Mouse (Mus musculus): ENCODE measurements around the gene Ltb4r1.

Ltb4r1 gene

DNA sequence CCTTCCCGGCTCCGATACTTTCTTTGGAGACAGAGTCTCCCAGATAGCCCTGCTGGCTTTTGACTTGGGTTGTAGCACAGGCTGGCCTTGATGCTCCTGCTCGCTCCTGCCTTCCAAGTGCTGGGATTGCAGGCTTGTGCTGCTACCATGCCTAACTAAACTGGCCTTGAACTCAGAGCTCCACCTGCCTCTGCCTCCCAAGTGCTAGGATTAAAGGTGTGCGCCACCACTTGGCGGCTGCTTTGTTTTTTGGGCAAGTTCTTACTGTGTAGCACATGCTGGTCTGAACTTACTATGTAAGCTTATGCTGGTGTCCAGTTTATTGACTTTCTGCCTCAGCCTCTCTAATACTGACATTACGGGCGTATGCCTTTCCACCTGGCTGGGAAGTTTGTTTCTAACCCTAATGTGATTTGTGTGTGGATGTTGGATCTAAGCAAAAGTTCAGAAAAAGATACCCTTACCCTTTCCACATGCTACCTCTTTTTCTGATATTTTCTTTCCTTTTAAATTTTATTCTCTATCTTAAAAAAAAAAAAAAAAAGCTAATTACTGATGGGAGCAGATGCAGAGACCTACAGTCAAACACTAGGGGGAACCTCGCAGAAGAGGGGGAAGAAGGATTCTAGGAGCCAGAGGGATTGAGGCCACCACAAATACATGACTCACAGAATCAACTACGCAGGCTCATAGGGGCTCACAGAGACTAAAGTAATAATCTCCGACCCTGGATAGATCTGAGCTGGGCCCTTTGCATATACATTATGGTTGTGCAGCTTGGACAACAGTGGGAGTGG is 18.5 kb upstream of the Ltb4r1 start:
- DNase-seq = no peak

DNA sequence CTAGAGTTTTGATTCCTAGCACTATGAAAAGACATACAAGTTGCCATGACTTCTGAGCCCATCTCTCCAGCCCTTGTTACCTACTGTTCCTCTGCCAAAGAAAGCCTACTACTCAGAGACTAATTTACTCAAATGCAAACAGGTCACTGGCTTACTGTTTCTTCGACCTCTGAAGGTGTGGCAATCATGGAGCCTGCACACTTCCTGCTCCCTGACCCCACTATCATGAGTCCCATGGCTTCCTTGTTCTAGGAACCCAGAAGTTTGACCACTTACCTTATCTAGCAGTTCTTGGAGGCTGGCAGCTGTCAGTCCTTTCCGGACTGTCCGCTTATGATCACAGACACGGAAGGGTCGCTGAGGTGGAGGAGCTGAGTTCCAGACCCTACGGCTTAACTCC is 8.2 kb upstream of the Ltb4r1 start:
- DNase-seq = no peak

DNA sequence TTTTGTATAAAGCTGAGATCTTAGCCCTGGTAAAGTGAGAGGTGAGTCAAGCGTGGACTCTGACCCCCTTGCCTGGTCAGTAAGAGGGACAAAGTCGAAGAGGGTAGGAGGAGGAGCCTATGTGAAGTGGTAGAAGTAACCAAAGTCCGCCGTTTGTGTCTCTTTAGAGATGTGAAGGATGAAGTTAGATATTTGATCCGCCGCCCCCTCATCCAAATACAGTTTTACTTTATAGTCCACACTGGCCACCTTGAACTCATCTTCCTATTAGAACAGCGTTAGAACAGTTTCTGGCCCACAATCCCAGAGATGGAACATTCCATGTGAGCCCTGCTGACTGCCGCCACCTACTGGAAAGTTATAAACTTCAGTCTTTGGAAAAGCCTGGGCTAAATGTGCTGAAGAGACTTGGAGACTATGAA is 7.4 kb upstream of the Ltb4r1 start, which contains the start of gene Cideb:
TSS of gene Cideb (minus strand) at position 96 of the 422 bp plus-strand sequence.
- DNase-seq = peak; percentile 39

DNA sequence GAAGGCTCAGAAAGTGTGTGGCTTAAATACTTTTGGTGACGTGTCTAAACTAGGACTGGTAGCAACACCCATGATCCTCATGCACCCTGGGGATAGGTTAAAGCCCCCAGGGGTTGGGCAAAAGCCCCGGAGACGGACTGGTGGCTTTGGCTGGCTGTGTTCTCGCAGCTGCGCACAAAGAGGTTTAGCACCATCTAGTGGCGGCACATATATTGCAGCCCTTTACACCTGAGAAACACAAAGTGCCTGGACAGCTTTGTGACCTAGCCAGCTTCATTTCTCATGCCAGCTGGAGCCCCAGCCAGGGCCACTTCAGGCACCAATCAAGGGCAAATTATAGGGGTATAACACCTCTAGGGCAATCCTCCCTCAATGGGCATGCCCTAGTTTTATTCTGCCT is 5.6 kb upstream of the Ltb4r1 start:
- peak; percentile 92 for DNase-seq

DNA sequence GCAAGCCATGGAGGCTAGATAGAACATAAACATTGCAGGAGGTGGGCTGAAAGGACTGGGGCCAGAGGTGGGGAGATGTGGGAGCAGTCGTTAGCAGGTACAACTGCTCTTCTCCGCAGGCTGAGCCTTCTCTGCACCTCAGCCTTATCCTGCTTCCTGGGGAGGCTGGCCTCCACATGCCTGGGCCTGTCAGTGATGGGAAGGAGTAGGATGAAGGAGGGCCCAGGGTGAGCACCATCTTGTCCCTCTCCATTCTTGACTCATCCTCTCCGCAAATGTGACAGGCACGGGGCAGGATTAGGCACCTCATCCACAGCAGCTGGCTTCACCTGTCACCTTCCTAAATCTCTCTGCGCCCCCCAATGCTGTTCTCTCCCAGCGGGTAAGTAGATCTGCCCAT is 4.6 kb upstream of the Ltb4r1 start, which contains the start of gene Ltb4r2:
TSS of gene Ltb4r2 (plus strand) at position 266 of the 400 bp plus-strand sequence.
- DNase-seq = no peak

DNA sequence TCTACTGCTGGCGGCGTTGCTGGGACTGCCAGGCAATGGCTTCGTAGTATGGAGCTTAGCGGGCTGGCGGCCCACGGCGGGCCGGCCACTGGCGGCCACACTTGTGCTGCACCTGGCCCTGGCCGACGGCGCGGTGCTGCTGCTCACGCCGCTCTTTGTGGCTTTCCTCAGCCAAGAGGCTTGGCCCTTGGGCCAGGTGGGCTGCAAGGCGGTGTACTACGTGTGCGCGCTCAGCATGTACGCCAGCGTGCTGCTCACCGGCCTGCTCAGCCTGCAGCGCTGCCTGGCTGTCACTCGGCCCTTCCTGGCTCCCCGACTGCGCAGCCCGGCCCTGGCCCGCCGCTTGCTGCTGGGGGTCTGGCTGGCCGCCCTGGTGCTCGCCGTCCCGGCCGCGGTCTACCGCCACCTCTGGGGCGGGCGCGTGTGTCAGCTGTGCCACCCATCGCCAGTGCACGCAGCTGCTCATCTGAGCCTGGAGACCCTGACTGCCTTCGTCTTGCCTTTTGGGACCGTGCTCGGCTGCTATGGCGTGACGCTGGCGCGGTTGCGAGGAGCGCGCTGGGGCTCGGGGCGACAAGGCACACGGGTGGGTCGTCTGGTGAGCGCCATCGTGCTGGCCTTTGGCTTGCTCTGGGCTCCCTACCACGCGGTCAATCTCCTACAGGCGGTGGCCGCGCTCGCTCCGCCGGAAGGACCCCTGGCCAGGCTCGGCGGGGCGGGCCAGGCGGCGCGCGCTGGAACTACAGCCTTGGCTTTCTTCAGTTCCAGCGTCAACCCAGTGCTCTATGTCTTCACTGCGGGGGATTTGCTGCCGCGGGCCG is 3.6 kb upstream of the Ltb4r1 start:
- DNase-seq = peak; percentile 63

DNA sequence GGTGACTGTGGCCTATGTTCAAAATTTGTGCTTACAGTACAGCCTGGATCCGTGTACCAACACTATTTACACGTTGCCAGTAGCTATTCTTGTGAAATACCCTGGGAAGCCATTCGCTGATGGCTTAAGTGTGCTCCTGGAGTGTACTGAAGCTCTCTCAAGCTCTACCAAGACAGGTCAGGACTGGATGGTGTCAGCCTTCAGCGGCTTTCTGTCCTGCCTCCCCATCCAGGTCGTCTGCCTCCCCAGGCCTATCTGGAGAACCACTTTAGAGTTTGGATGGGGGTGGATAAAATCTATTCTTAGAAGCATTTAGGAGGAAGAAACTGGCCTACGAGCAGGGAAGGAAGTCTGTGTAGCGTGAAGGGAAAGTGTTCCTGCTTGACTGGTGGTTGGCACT is 2.6 kb upstream of the Ltb4r1 start:
- DNase-seq = no peak

DNA sequence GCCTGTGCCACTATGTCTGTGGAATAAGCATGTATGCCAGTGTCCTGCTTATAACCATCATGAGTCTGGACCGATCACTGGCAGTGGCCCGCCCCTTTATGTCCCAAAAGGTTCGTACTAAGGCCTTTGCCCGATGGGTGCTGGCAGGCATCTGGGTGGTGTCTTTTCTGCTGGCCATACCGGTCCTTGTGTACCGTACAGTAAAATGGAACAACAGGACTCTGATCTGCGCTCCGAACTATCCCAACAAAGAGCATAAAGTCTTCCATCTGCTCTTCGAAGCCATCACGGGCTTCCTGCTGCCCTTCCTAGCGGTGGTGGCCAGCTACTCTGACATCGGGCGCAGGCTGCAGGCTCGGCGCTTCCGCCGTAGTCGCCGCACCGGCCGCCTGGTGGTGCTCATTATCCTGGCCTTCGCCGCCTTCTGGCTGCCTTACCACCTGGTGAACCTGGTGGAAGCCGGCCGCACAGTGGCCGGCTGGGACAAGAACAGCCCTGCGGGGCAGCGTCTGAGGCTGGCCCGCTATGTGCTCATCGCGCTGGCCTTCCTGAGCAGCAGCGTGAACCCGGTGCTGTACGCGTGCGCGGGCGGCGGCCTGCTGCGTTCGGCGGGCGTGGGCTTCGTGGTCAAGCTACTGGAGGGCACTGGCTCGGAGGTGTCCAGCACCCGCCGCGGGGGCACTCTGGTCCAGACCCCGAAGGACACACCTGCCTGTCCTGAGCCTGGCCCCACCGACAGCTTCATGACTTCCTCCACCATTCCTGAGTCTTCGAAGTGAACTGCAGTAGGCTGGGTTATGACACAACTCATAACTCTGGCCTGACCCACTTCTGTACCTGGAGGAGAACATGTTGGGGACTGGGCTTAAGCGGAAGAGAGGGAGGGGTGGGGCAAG is 2.0 kb downstream of the Ltb4r1 start:
- peak; percentile 54 for DNase-seq

DNA sequence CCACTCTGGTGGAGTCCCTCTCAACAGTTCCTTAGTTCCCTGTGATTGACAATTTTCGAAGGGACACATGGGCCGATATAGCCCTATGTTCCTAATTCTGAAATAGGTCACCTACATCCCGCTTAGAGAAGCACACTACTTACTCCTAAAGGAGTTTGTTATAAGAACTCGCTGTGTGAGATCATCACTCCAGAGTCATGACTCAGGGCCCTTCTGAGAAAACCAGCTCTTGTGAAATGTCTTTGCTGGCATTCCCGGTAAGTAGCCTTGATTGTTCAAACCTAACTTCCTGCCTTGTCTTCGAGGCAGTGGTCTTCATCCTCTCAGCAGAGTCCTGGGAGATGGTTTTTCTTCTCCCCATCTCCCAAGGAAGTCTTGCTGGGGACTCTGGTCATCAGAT is 2.8 kb downstream of the Ltb4r1 start:
- DNase-seq = no peak

DNA sequence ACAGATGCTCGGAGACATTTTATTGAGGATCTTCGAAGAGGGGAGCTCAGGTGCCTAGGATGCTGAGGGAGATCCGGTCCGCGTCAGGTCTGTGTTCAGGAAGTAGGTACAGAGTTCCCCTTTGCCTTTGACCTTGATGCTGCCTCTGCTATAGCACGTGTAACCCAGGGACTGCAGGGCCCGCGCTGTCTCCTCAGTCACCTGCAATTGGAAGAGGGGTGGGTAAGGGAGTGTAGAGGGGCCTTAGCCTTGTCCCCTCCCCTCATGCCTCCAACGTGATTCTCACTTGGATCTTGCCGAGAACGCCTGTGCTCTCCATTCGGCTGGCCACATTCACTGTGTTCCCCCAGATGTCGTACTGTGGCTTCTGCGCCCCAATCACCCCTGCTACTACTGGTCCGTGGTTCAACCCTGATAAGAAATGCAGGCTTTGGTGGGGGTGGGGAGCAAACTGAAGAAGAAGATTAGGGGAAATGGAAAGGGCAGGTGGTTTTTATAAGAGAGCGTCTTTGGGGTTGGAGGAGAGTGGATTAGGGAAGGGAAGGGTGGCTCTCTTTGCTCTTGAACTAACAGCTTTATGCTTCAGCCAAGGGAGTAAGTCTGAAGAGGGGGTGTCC is 3.4 kb downstream of the Ltb4r1 start:
- DNase-seq = no peak

DNA sequence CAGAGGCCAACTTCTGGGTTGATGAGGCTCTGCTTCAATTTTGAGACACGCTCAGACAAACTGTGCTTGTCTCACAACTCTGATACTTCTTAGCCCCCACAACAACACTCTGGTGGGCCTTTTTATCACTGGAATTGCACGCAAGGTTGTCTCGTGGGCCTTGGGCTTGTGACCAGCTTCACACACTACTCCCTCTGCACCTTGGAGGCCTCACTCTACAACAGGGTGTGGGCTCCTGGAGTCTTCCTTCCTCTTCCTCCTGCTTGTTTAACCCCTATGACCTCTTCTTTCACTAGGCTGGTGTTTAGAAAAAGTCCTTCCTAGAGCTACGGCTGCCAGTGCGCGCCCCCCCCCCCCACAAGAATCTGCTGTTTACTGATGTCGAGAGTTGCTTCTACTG is 10.9 kb downstream of the Ltb4r1 start:
- peak; percentile 0 for DNase-seq

DNA sequence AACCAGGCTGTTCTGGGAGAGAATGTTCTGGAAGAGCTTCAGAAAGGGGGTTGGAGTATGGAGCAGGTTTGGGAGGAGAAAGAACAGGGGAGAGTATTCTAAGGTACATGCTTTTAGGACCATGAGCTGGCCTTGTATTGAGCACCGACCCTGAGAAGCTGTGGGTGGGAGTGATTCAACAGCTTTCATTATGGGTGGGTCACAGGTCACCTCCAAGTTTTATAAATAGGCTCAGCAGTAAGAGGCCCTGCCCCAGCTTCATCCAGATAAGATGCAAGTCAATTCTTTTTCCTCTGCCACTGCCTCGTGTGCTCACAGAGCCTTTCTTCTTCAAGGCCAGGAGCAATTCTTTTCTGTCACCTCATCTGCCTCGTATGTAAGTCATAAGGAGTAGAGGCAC is 11.4 kb downstream of the Ltb4r1 start:
- DNase-seq = peak; percentile 1

DNA sequence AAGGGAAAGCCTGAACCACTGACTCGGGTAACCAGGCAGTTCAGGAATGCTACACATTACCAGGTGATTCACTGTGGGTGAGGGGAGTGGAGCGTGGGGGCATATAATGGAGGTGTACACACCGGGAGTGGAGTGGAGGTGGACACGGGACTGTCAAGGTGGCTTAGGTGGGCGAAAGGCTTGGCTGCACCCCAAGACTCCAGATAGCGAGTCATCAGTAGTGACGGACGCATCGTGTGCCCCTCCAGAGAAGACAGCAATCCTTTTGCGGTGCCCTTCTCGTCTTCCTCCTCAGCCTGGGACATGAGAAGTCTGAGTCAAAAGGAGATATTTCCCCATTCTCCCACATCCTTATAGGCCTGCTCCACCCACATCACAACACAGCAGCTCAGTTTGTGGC is 12.0 kb downstream of the Ltb4r1 start:
- peak; percentile 3 for DNase-seq

DNA sequence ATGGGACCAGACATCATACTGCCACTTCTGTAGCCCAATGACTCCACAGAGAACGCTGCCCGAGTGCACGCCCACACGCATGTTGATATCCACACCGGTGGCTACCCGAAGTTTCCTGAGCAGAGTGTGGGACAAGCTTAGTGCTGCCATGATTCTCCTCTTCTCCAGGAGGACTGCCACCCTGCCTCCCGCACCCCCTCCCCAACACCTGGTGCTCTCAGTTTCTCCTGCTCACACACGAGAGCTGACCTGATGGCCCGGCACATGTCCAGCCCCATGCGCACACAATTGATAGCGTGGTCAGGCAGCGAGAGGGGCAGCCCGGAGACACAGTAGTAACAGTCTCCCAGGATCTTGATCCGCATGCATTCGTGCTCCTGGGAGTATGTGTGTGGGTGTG is 12.9 kb downstream of the Ltb4r1 start:
- peak; percentile 6 for DNase-seq

DNA sequence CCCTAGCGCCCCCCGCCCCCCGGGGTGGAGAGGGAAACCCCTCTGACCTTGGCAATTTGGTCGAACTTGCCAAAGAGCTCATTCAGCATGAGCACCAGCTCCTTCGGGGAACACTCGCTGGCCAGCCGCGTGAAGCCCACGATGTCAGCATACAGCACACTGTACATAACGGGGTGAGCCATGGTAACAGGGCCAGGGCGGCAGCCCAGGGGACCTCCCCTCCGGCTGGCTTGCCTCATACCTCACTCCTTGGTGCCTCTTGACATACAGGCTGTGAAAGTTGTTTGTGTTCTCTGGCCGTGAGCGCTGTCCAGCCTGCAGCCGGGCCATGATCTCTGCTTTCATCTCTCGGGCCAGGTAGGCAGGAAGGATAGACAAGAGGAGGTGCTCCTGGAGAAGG is 13.9 kb downstream of the Ltb4r1 start:
- peak; percentile 6 for DNase-seq

DNA sequence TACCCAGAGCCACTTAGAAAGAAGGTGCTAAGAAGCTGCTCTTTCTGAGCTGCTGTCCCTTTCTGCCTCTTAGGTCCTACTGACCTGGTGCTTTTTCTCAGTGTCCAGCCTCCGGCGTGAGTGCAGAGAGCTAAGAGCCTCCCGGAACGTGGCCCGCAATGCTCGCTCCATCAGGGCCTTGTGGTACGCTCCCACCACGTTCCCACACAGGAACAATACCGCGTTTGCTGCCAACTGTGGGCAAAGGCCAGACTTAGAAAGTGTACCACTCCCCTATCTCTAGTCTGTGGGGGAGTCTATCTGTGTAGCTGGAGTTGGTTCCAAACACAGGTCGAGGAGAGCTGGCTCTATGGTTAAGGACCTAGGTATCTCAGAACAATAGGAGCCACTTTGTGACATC is 15.0 kb downstream of the Ltb4r1 start:
- DNase-seq = peak; percentile 7

DNA sequence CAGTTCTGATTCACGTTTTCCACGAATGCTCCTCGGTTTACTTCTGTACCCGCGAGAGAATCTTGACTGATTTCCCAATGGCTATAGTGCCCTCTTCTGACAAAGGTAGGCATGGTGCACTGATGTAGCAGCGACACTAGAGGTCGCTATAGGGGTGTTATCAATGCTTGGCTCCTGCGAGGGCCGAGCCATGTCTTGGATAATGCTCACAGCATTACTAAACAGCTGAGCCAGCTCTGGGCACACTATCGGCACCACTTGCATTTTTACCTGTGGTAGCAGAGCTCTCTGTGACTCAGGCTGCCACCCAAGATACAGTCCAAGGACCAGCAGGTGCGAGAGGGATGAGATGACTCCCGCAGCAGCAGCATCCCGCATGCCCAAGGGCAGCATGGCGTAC is 15.5 kb downstream of the Ltb4r1 start:
- peak; percentile 63 for DNase-seq

DNA sequence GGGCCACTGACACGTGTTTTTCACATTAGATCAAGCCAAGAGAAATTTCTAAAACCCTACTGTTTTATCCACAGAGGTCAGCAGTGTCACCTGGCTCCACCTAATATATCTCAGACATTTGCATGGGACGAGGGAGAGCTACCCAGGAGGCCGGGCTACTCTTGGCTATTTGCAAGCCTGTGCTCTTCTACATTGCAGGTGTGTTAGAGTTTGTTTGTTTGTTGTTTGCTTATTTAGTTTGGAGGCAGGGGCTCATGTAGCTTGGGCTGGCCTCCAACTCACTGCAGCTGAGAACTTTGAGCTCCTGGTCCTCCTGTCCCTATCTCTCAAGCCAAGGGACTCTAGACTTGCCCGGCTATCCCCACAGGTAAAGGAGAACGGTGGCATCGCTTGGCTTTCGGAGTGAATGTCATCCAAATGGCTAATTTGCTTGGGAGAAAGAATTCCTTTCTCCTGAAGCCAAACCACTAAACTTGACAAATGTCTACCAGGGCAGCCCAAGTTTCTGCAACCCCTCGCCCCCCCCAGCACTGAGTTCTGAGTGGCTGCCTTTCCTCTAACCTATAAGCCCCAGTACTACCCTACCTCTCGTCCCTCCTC is 16.7 kb downstream of the Ltb4r1 start:
- no peak for DNase-seq

DNA sequence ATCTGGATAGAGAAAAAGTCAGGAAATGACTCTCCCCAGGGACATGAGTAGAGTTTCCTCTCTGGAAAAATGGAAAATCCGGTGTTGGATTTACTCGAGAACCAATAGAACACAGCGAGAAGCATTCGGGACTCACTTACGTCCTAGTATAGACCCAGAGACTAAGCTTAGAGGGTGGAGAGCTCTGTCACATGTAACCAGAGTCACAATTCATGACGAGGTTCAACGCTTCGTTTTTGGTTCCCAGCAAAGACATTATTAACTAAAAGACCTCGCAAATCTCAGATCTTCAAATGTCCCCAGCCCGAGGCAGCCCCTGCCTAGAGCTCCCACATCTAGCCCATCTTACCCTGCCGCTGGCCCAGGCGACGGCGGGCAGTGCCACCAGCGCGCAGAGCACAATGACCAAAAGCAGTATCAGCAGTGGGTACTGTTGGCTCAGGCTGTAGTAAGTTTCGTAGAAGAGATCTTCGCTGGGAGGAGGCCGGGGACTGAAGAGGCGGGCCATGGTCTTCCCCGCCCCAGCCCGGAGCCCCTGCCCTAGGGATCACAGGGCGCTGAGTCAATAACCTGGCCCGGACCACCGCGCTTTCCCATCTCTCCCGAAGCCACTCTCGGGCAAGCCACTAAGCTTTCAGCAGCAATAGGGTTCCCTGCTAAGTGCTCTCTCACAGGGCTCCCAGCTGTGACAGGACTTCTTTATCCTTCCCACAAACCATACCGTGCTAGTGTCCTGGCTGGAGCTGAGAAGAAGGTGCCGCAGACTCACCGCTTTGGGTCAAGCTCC is 17.6 kb downstream of the Ltb4r1 start:
- no peak for DNase-seq

DNA sequence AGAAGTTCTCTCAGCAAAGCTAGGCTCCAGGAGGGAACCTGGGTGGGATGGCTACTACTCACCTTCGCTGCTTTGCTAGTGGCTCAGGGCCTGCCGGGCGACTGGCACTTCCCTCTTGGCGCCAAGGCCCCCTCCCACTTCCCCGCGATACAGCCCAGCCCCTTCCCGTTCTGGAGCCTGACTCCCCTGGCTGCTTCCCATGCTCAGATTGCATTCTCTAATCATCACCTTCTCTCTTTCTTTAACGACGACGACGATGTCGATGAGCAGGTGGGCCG is 18.1 kb downstream of the Ltb4r1 start, which contains the start of gene Adcy4:
TSS of gene Adcy4 (minus strand) at position 138 of the 278 bp plus-strand sequence.
- no peak for DNase-seq

DNA sequence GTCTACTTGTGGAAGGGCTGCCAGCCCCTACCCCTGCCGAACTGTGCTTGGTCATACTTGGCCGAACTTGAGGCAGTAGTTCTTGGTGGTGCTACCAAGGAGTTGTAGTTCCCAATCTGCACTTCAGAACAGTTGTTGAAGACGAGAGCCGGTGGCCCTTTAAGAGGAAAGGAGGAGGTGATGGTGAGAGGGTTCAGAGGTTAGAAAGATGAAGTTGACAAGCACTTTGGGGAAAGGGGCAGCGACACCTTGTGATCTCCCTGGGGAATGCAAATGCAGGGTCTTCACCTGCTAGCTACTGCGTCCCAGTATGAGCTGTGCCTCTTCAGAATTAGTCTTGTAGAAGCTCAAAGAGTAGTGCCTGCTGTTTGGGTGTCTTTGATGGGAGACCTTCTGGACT is 19.4 kb downstream of the Ltb4r1 start:
- peak; percentile 71 for DNase-seq
